Mouse (Mus musculus): Measurements from ENCODE around the gene Gm47959. TPM values are rescaled to one million over a fixed set of nuclear protein-coding genes. Genes with fewer than 3 reads are reported as not detected.

Gm47959 gene
- not detected for total RNA-seq (2023)

DNA sequence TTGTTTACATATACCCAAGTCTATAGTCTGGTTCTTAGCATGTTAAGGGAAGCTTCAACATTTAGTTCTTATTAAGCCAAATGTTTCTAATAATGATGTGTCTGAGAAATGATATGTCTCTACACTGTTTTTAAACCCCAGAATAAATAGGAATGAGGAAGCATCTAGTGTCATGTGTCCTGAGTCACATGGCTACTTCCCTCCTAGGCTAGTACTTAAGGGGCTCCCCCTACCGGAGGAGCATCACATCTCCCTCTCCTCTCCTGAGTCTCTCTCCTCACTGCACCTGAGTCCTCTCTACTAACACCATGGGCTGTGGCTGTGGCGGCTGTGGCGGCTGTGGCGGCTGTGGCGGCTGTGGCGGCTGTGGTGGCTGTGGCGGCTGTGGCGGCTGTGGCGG lies at the start of gene Gm47959:
Gm47959 (plus strand) TSS at position 243 of the 400 bp plus-strand sequence.

DNA sequence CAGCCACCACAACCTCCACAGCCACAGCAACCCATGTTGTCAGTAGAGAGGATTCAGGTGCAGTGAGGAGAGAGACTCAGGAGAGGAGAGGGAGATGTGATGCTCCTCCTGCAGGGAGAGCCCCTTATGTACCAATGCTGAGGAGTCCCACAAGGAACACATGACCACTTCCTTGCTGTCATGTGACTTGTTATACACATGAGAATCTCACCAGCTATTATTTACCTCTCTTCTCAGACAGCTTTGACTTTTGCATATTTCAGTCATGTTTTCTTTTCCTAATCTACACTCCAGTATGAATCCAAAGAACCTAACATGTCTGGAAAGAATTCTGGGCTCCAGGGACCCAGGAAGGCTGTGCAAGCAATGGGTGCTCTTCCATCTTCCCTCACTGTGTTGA lies 44.4 kb upstream of the Gm47959 start, which contains the start of gene Gm7544:
Gm7544 (minus strand) TSS at position 101 of the 400 bp plus-strand sequence.

DNA sequence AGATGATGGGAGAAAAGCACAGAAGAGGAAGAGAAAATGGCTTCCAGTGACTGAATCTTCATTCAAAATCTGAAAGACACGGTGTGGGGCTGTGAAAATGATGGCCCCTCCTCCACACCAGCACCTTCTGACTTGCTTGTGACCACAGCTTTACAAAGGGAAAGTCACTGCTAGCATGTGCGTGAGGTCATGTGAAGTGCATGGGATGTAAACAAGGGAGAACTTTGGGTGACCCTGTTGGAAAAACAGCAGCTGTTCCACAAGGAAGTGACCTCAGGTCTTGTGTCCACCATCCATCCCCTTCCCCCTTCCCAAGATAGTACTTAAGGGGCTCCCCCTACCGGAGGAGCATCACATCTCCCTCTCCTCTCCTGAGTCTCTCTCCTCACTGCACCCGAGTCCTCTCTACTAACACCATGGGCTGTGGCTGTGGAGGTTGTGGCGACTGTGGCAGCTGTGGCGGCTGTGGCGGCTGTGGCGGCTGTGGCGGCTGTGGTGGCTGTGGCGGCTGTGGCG lies 40.4 kb upstream of the Gm47959 start, which contains the start of gene Gm47955:
Gm47955 (plus strand) TSS at position 417 of the 516 bp plus-strand sequence.

DNA sequence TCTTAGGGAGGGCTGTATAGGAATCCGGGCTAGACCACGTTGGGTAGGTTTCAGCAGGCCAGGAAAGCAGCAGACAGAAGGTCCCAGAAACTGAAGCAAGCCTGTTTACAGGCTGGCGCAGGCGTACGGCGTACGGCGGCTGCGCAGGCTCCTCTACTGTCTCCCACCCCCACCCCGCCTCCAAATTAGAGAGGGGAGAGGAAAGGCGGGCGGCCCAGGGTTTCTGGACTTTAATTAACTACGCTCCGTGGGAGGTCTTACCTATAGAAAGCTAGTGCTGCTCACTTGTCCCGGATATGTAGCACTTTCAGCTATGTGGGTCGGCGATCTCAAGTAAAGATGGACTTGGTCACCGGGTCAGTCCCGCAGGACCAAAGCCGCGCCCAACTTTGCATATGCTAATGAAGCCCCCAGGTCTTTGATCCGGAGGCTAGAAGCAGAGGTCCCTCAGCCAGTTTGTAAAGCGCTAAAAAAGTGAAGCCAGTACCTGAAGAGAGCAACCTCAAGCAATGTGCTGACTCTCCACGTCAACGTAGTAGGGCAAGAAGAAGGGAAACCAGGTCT lies 37.8 kb downstream of the Gm47959 start, which contains the start of gene Slc19a3:
Slc19a3 (minus strand) TSS at position 340 of the 564 bp plus-strand sequence.

DNA sequence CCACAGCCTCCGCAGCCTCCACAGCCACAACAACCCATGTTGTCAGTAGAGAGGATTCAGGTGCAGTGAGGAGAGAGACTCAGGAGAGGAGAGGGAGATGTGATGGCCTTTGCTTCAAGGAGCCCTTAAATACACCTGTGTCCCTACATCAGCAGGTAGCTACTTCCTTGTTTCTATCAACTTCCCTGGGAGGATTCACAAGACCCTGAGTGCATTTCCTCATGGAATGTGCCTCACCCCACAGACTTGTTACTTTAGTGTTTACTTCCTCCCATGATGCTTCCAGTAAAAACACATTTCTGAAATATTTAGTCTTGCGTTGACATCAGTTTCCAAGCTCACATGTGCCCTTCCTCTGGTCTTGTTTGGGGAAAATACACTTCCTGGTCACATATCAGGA lies 42.0 kb downstream of the Gm47959 start, which contains the start of gene Krtap28-10:
Krtap28-10 (minus strand) TSS at position 101 of the 400 bp plus-strand sequence.

DNA sequence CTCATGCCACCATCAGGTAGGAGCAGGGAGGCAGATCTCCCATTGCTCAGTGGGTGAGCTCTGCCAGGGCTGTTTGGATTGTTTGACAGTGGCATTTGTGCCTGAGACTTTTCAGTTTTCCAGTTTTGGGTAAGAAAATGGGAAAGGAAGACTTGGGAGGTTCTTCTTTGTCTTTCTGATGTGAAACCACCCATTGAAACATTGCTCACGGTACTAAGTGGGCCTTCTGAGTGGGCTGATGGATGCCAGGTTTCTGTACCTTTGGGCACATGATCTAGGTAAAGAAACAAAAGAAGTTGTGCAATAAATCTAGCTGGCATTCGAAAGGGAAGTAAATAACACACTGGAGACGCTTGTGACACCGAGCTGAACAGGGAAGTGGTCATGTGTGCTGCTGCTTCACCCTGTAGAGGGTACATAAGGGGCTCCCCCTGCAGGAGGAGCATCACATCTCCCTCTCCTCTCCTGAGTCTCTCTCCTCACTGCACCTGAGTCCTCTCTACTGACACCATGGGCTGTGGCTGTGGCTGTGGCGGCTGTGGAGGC lies 44.6 kb downstream of the Gm47959 start, which contains the start of gene Gm47969:
Gm47969 (plus strand) TSS at position 51 of the 546 bp plus-strand sequence.

Other genes with a start within 250 kb of the Gm47959 start
- not detected for gene Tm4sf20, start 232.1 kb upstream of the Gm47959 start, total RNA-seq (2023)
- not detected for gene Gm47791, start 229.3 kb upstream of the Gm47959 start, total RNA-seq (2023)
- gene Agfg1, start 161.1 kb upstream of the Gm47959 start, total RNA-seq (2023) = 10 to 100 TPM; 49.2 to 51.1 TPM
- not detected for gene A030005L19Rik, start 87.2 kb upstream of the Gm47959 start, total RNA-seq (2023)
- gene A030014E15Rik, start 75.6 kb upstream of the Gm47959 start, total RNA-seq (2023) = not detected
- not detected for gene Gm6217, start 69.1 kb upstream of the Gm47959 start, total RNA-seq (2023)
- gene A030003K21Rik, start 57.2 kb upstream of the Gm47959 start, total RNA-seq (2023) = not detected
- not detected for gene Gm7544, start 44.5 kb upstream of the Gm47959 start, total RNA-seq (2023)
- not detected for gene Gm47955, start 40.3 kb upstream of the Gm47959 start, total RNA-seq (2023)
- not detected for gene Slc19a3, start 37.9 kb downstream of the Gm47959 start, total RNA-seq (2023)
- not detected for gene Krtap28-10, start 41.9 kb downstream of the Gm47959 start, total RNA-seq (2023)
- gene Gm47969, start 44.4 kb downstream of the Gm47959 start, total RNA-seq (2023) = not detected
- not detected for gene A030005K14Rik, start 58.8 kb downstream of the Gm47959 start, total RNA-seq (2023)
- gene Krtap28-13, start 60.4 kb downstream of the Gm47959 start, total RNA-seq (2023) = not detected
- not detected for gene Ccl20, start 116.2 kb downstream of the Gm47959 start, total RNA-seq (2023)
- gene Daw1, start 159.2 kb downstream of the Gm47959 start, total RNA-seq (2023) = not detected